Mouse (Mus musculus) right cerebral cortex, postnatal 25 days (tissue): ENCODE results near the gene Zfp960.
"Not testable (repeated sequence)": the region's sequence is repeated elsewhere in the genome, so short reads cannot be mapped to it uniquely, and the experiment has no call there.

Experiments used
- DNase-seq: peaks from one replicate; pipeline ENCODE4 v3.0.0; 2022

The Zfp960 gene

GRCm38 (mm10) chr17:17063628-17064494 is at the start of gene Zfp960:
Gene Zfp960 (plus strand): TSS chr17:17064113.
- DNase-seq = peak; percentile 86

GRCm38 (mm10) chr17:17018071-17018470 is 45.8 kb upstream of the Zfp960 start:
- not testable (repeated sequence) for DNase-seq

- not testable (repeated sequence) for DNase-seq
These were observed 4.3 kb upstream of the Zfp960 start for GRCm38 (mm10) chr17:17059566-17059965.

- not testable (repeated sequence) for DNase-seq
These were observed 57.1 kb downstream of the Zfp960 start, which contains the start of gene Zfp97 for GRCm38 (mm10) chr17:17120830-17121502. Gene Zfp97 (plus strand): TSS chr17:17121415.
